Mouse (Mus musculus): ENCODE data around the gene Ssbp2.

Ssbp2 gene

GRCm38 (mm10) chr13:91634123-91634522 is 174.0 kb downstream of the Ssbp2 start:
- DNase-seq (ENCODE audit: low read depth, low spot score), result no peak

GRCm38 (mm10) chr13:91635957-91636356 is 175.9 kb downstream of the Ssbp2 start:
- peak; percentile 90 for DNase-seq (ENCODE audit: low read depth, low spot score)

GRCm38 (mm10) chr13:91636814-91637213 is 176.7 kb downstream of the Ssbp2 start:
- peak; percentile 91 for DNase-seq (ENCODE audit: low read depth, low spot score)

GRCm38 (mm10) chr13:91638836-91639235 is 178.8 kb downstream of the Ssbp2 start:
- DNase-seq (ENCODE audit: low read depth, low spot score), result no peak

- no peak for DNase-seq (ENCODE audit: low read depth, low spot score)
Measured at GRCm38 (mm10) chr13:91640219-91640618, 180.1 kb downstream of the Ssbp2 start.

GRCm38 (mm10) chr13:91648240-91648639 is 188.2 kb downstream of the Ssbp2 start:
- no peak for DNase-seq (ENCODE audit: low read depth, low spot score)

GRCm38 (mm10) chr13:91649926-91650325 is 189.8 kb downstream of the Ssbp2 start:
- DNase-seq (ENCODE audit: low read depth, low spot score), result no peak

GRCm38 (mm10) chr13:91661068-91661795 is 201.1 kb downstream of the Ssbp2 start:
- no peak for DNase-seq (ENCODE audit: low read depth, low spot score)

- DNase-seq (ENCODE audit: low read depth, low spot score), result peak; percentile 35
Measured at GRCm38 (mm10) chr13:91662751-91663150, 202.7 kb downstream of the Ssbp2 start.

- DNase-seq (ENCODE audit: low read depth, low spot score), result no peak
Measured at GRCm38 (mm10) chr13:91673241-91673640, 213.2 kb downstream of the Ssbp2 start.

GRCm38 (mm10) chr13:91680764-91681437 is 220.8 kb downstream of the Ssbp2 start:
- DNase-seq (ENCODE audit: low read depth, low spot score), result peak; percentile 74

GRCm38 (mm10) chr13:91681474-91681873 is 221.4 kb downstream of the Ssbp2 start:
- DNase-seq (ENCODE audit: low read depth, low spot score), result peak; percentile 36

- no peak for DNase-seq (ENCODE audit: low read depth, low spot score)
Measured at GRCm38 (mm10) chr13:91690118-91690517, 230.0 kb downstream of the Ssbp2 start.

GRCm38 (mm10) chr13:91693615-91694014 is 233.5 kb downstream of the Ssbp2 start:
- DNase-seq (ENCODE audit: low read depth, low spot score), result no peak

GRCm38 (mm10) chr13:91695406-91695805 is 235.3 kb downstream of the Ssbp2 start:
- no peak for DNase-seq (ENCODE audit: low read depth, low spot score)

- no peak for DNase-seq (ENCODE audit: low read depth, low spot score)
Measured at GRCm38 (mm10) chr13:91696109-91696645, 236.1 kb downstream of the Ssbp2 start.

GRCm38 (mm10) chr13:91697011-91697410 is 236.9 kb downstream of the Ssbp2 start:
- DNase-seq (ENCODE audit: low read depth, low spot score), result peak; percentile 73

GRCm38 (mm10) chr13:91702337-91702736 is 242.3 kb downstream of the Ssbp2 start:
- DNase-seq (ENCODE audit: low read depth, low spot score), result peak; percentile 61

- DNase-seq (ENCODE audit: low read depth, low spot score), result no peak
Measured at GRCm38 (mm10) chr13:91719487-91719886, 259.4 kb downstream of the Ssbp2 start.

GRCm38 (mm10) chr13:91723108-91723735 is 263.1 kb downstream of the Ssbp2 start:
- DNase-seq (ENCODE audit: low read depth, low spot score), result peak; percentile 53

GRCm38 (mm10) chr13:91723736-91724119 is 263.6 kb downstream of the Ssbp2 start:
- peak; percentile 10 for DNase-seq (ENCODE audit: low read depth, low spot score)

GRCm38 (mm10) chr13:91724211-91724610 is 264.1 kb downstream of the Ssbp2 start:
- DNase-seq (ENCODE audit: low read depth, low spot score), result no peak

All from A20 (cell line).